ENCODE assay signal across 8 mouse cellular contexts in the genomic region with DNA sequence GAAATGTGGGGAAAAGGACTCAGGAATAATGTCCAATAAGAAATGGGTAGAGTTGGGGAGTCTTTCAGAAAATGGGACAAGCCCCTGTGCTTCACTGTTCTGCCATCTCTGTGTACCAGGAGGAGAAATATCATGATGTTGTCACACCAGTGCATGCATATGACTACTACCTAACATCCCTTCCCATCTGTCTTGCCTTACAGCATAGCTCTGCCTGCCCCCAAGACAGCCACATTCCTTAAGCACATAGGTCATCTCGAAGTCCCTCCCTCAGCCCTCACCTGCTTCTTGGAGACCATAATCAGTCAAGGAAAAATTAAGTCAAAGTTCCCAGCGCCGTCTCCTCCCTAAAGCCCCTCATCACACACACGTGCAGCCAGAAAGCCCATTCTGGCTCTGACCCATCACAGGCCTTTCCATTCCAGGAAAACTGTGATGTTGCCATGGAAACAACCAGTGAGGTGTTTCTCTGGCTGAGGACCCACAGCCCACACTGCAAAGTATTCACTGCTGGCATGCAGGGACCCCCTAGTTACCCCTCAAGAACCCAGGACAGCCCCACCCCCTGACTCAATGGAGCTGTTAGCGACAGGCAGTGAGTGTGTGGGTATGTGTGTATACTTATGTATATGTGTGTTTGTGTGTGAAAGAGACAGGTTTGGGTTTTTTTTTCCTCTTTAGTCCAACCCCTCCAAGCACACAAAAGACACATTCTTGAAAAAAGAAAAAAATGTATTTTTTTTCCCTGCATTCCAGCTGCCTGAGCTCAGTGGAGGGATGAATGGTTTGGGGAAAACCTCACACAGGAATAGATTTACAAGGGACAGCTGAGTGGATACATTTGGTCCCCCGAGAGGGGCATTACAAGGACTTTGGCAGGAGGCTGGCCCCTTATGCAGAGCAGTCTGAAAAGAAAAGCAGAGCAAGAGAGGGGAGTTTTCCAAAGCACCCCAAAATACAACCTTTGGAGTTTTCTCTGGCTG.
DNase-seq lines count a peak whose midpoint lies in the region; ATAC-seq and TF ChIP-seq lines count a peak whose summit lies in the region.

No protein-coding gene starts in this region.

- H3K4me1 ChIP-seq in lung, postnatal 0 days (ENCODE audit: insufficient read depth, low read depth, low read length), result no peaks in the 10 kb centered on the region
- H3K4me1 ChIP-seq in hindbrain, postnatal 0 days (ENCODE audit: insufficient read depth, low read length), result peaks cover 14% of the 10 kb centered on the region
- peaks cover 14% of the 10 kb centered on the region for H3K4me1 ChIP-seq in stomach, embryonic 14.5 days (ENCODE audit: control insufficient read depth, insufficient read depth, low read length)

- ATAC-seq in lung, postnatal 0 days, result peak; percentile 40
- peak; percentile 78 for ATAC-seq in hindbrain, postnatal 0 days
- peak; percentile 46; the same call in 1 of the 2 replicates for ATAC-seq in stomach, embryonic 14.5 days (ENCODE audit: insufficient number of reproducible peaks, insufficient read depth, low FRiP score, low read depth)

- H3K27ac ChIP-seq in lung, postnatal 0 days (ENCODE audit: low read length), result no peak overlapping the region
- H3K27ac ChIP-seq in hindbrain, postnatal 0 days, result no peak overlapping the region; the same call in 1 of the 2 replicates
- peak overlapping the region; percentile 16; the same call in 1 of the 2 replicates for H3K27ac ChIP-seq in stomach, embryonic 14.5 days (ENCODE audit: low read length)

- no peak overlapping the region for H3K9ac ChIP-seq in lung, postnatal 0 days (replicated peaks; ENCODE audit: low read depth)
- no peak overlapping the region for H3K9ac ChIP-seq in hindbrain, postnatal 0 days (replicated peaks; ENCODE audit: low read length)
- H3K9ac ChIP-seq in stomach, embryonic 14.5 days (replicated peaks; ENCODE audit: low read depth, low read length), result no peak overlapping the region

- no peaks in the 10 kb centered on the region for H3K27me3 ChIP-seq in lung, postnatal 0 days (replicated peaks; ENCODE audit: insufficient read depth, low read length)
- H3K27me3 ChIP-seq in hindbrain, postnatal 0 days (ENCODE audit: insufficient read depth, low read length), result no peaks in the 10 kb centered on the region
- no peaks in the 10 kb centered on the region for H3K27me3 ChIP-seq in stomach, embryonic 14.5 days (ENCODE audit: control insufficient read depth, insufficient read depth, low read length)

- no peak overlapping the region for H3K4me2 ChIP-seq in lung, postnatal 0 days (replicated peaks; ENCODE audit: low read depth, low read length)
- H3K4me2 ChIP-seq in hindbrain, postnatal 0 days (ENCODE audit: low read depth, low read length), result no peak overlapping the region
- H3K4me2 ChIP-seq in stomach, embryonic 14.5 days (replicated peaks; ENCODE audit: low read depth, low read length), result no peak overlapping the region

- no peak overlapping the region for H3K4me3 ChIP-seq in lung, postnatal 0 days (ENCODE audit: low read depth, low read length)
- no peak overlapping the region for H3K4me3 ChIP-seq in hindbrain, postnatal 0 days (ENCODE audit: low read length)
- H3K4me3 ChIP-seq in stomach, embryonic 14.5 days (ENCODE audit: low read depth, low read length), result no peak overlapping the region

- no peak for TF ChIP-seq EP300 in lung, postnatal 0 days (IDR thresholded peaks at IDR 0.05)

- H3K9me3 ChIP-seq in lung, postnatal 0 days (ENCODE audit: low read length), result no peaks in the 10 kb centered on the region
- H3K9me3 ChIP-seq in hindbrain, postnatal 0 days (ENCODE audit: low read length), result no peaks in the 10 kb centered on the region
- no peaks in the 10 kb centered on the region for H3K9me3 ChIP-seq in stomach, embryonic 14.5 days (ENCODE audit: control insufficient read depth, low read depth, low read length)

- WGBS in lung, postnatal 0 days, result 29% methylated on average over 6 of the region's 6 CpGs
- WGBS in hindbrain, postnatal 0 days, result 26% methylated on average over 6 of the region's 6 CpGs
- 16% methylated on average over 6 of the region's 6 CpGs for WGBS in stomach, embryonic 14.5 days

- no peaks in the 10 kb centered on the region for H3K36me3 ChIP-seq in lung, postnatal 0 days (ENCODE audit: insufficient read depth, low read length)
- H3K36me3 ChIP-seq in hindbrain, postnatal 0 days (ENCODE audit: insufficient read depth, low read length), result no peaks in the 10 kb centered on the region
- H3K36me3 ChIP-seq in stomach, embryonic 14.5 days (ENCODE audit: control insufficient read depth, insufficient read depth, low read length), result no peaks in the 10 kb centered on the region

- no peak for TF ChIP-seq CTCF in lung, postnatal 0 days (IDR thresholded peaks at IDR 0.05)
- TF ChIP-seq CTCF in hindbrain, postnatal 0 days (IDR thresholded peaks at IDR 0.05; ENCODE audit: low read depth), result no peak

- peak; percentile 75 for DNase-seq in cerebellum, postnatal 10 days
- no peak for DNase-seq in cerebellum, adult 8-10 months
- DNase-seq in lung, postnatal 0 days (ENCODE audit: low spot score), result peak; percentile 40
- no peak for DNase-seq in lung, adult 18-20 months
- peak; percentile 73 for DNase-seq in hindbrain, postnatal 0 days (ENCODE audit: low spot score)
- no peak for DNase-seq in spleen, adult 12 weeks (ENCODE audit: low spot score)
- DNase-seq in adrenal gland, adult 2 months, result no peak

Comparison
In these comparisons a context has a peak if more than half of its experiments do, and no peak if none do; other contexts are left out.
1. DNase-seq: peak in cerebellum, postnatal 10 days (2 of 2), lung, postnatal 0 days (single experiment) and hindbrain, postnatal 0 days (single experiment); none in cerebellum, adult 8-10 months (single experiment), lung, adult 18-20 months (0 of 2), spleen, adult 12 weeks (single experiment) and adrenal gland, adult 2 months (single experiment).
2. Peak in every context shown above with its lines, with median percentiles within 50 percentile points of each other: ATAC-seq.